Mouse (Mus musculus) spleen, adult 2 months (tissue): ENCODE measurements around the gene Rplp2. TPM values are rescaled to one million over a fixed set of nuclear protein-coding genes. Genes with fewer than 3 reads are reported as not detected.

Experiments
- DNase-seq, 2 experiments: peaks; one replicate each; pipeline versions ENCODE4 v3.0.0 to v3.0.0-alpha.2; 2012 to 2021; ENCODE audit warnings: low spot score in 2 of 2, low read depth in 1 of 2
- H3K27ac ChIP-seq: fragments of 200-500 bp; 2 replicates; pipeline ENCODE4 v1.5.1; 2012; ENCODE audit warnings: low read length, inconsistent platforms; ENCODE audit not compliant: insufficient read depth
- H3K27me3 ChIP-seq: fragments of 200-500 bp; 2 replicates; pipeline ENCODE4 v1.6.1; 2012; ENCODE audit warnings: mild to moderate bottlenecking, moderate library complexity, low read length, inconsistent platforms; ENCODE audit not compliant: control insufficient read depth, insufficient read depth
- H3K36me3 ChIP-seq: fragments of 200-500 bp; 2 replicates; pipeline ENCODE4 v1.6.1; 2012; ENCODE audit warnings: mild to moderate bottlenecking, low read length, inconsistent platforms; ENCODE audit not compliant: control insufficient read depth, insufficient read depth
- H3K4me1 ChIP-seq: fragments of 200-500 bp; 2 replicates; pipeline ENCODE4 v1.6.1; 2011; ENCODE audit warnings: inconsistent platforms; ENCODE audit not compliant: control insufficient read depth, insufficient read depth, insufficient read length
- H3K4me3 ChIP-seq: fragments of 200-500 bp; 2 replicates; pipeline ENCODE4 v1.5.1; 2011; ENCODE audit warnings: mild to moderate bottlenecking, inconsistent platforms; ENCODE audit not compliant: insufficient read depth, insufficient read length; ENCODE audit errors: extremely low read depth
- CTCF ChIP-seq: fragments of 200-500 bp; IDR thresholded peaks from 2 replicates; pipeline ENCODE4 v1.5.1; 2011; ENCODE audit warnings: mild to moderate bottlenecking, inconsistent platforms; ENCODE audit not compliant: insufficient read depth, insufficient read length, insufficient replicate concordance; ENCODE audit errors: extremely low read depth
- POLR2A ChIP-seq: fragments of 200-500 bp; IDR thresholded peaks from 2 replicates; pipeline ENCODE4 v1.6.1; 2011; ENCODE audit warnings: low read depth, low read length, inconsistent platforms
- WGBS: fragments of 180-500 bp; shearing (Covaris S2); methylation state at CpG from one replicate; pipeline ENCODE4 v1.1.7; 2018; 5-methylcytosine and 5-hydroxymethylcytosine counted together
- polyA plus RNA-seq: library from polyadenylated mRNA; depleted of rRNA; stranded (reverse); fragments of >200 nt; gene quantifications from 2 replicates; pipeline ENCODE4 v1.2.3, GENCODE M21; 2012; rRNA removed

Gene Rplp2
- polyA plus RNA-seq, 1 experiment = 645 TPM

DNA sequence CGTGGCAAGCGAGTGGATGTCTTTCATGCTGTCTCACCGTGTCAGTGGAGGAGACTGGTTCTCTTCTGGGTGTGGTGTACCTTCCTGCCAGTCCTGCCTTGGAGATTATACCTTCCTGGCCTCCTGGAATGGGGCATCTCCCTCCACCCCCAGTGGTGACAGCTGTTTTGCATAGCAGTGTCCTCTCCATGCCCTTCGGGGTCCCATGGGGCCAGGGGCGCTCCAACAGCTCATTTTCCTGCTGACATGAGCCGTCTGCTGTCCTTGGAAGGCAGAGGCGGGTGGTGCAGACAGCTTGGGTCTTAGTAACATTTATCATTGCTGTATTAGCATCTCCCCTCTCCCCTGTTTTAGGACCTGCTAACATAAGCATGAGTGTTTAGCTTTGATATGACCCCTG, 40.0 kb downstream of the Rplp2 start:
- Histone ChIP-seq H3K27ac (no peak overlapping the region), H3K36me3 (no peaks in the 10 kb centered on the region), H3K4me3 (no peak overlapping the region), H3K4me1 (peaks cover 5% of the 10 kb centered on the region), H3K27me3 (peaks cover 3% of the 10 kb centered on the region; the same call in 1 of the 2 replicates)
- 65% methylated on average over 7 of the region's 7 CpGs for WGBS
- TF ChIP-seq CTCF (no peak), POLR2A (no peak)
- no peak for DNase-seq

DNA sequence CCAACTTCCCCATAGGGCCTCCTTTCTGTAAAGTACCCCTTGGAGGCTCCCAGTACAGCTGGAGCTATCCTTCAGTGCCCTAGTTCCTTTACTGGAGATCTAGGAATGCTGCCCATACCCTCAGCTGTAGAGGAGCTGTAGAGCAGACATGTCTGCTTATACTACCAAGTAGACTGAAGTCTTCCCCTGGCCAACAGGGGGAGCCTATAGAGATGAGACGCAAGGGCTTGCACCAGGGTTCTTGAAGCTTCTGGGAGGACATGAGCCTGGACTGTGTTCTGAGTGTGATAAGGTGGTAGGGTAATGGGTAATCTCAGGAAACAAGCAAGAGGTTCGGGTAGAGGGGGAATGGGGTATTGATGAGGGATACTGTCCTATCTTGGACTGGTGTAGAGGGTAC, 44.0 kb downstream of the Rplp2 start:
- H3K27ac ChIP-seq = no peak overlapping the region
- H3K4me1 ChIP-seq = no peaks in the 10 kb centered on the region
- TF ChIP-seq CTCF = no peak
- no peak for TF ChIP-seq POLR2A
- 83% methylated on average over 2 of the region's 2 CpGs for WGBS
- H3K27me3 ChIP-seq = no peaks in the 10 kb centered on the region
- DNase-seq = no peak
- H3K36me3 ChIP-seq = peaks cover 2% of the 10 kb centered on the region; the same call in 1 of the 2 replicates
- no peak overlapping the region for H3K4me3 ChIP-seq

DNA sequence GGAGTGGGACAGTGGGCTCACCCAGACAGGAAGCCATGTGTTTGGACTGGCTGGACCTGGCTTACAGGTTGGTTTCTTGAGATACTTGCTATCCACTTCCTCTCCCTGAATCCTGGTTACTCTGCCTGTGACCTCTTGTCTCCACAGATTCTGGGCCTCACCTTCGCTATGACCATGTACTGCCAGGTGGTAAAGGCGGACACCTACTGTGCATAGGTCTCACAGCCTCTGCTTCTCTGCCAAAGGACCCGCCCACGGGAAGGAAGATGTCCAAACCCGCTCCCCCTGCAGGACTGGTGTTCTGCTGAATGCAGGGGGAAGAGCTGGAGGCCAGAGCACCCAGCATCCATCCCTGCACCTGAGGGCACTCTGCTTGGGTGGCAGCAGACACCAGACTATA, 45.6 kb downstream of the Rplp2 start:
- DNase-seq = no peak
- no peak for TF ChIP-seq CTCF
- TF ChIP-seq POLR2A = no peak

DNA sequence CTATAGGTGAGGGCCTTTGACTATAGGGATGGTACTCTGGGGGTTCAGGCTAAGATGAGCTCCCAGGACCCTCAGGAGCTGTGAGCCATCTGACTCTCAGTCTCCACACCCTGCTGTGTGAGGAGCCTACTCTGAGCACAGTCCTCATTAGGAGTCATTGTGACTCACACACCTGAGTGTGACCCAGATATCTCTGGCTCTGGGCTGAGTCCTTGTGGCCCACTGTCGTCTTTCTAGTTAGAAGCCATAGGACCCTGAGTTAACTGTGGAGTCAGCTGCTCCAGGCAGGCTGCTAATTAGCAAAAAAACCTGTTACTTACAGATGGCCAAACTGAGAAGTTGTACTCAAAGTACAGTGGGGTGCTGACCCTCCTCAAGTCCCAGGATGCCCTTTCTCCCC, 46.6 kb downstream of the Rplp2 start:
- Histone ChIP-seq H3K4me3 (no peak overlapping the region), H3K36me3 (peaks cover 2% of the 10 kb centered on the region; the same call in 1 of the 2 replicates), H3K4me1 (no peaks in the 10 kb centered on the region), H3K27ac (no peak overlapping the region), H3K27me3 (no peaks in the 10 kb centered on the region)
- 93% methylated on average over 1 of the region's 1 CpGs for WGBS
- no peak for DNase-seq
- no peak for TF ChIP-seq POLR2A

More for the DNA sequence above, 45.6 kb downstream of the Rplp2 start:
- 86% methylated on average over 5 of the region's 5 CpGs for WGBS
- Histone ChIP-seq H3K36me3 (peaks cover 2% of the 10 kb centered on the region; the same call in 1 of the 2 replicates), H3K27me3 (no peaks in the 10 kb centered on the region), H3K27ac (no peak overlapping the region), H3K4me3 (no peak overlapping the region), H3K4me1 (no peaks in the 10 kb centered on the region)

DNA sequence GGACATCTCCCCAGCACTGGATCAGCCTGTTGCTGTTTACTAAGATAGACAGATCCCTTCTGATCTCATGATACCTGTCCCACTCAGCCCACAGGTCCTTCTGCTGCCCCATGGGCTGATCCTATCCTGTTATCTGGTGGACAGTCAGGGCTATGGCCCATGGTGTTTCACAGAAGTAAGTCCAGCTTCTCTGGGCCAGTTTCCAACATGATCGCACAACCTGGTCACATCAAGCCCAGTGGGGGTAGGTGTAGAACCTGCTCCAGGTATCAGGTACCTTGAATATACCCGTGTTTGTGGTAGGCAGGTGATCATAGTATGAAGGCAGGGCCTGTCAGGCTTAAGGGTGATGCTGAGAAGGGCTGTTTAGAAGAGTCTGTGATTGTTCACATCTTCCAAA, 48.2 kb downstream of the Rplp2 start:
- Histone ChIP-seq H3K27ac (no peak overlapping the region), H3K4me3 (no peak overlapping the region), H3K27me3 (no peaks in the 10 kb centered on the region), H3K36me3 (peaks cover 4% of the 10 kb centered on the region; the same call in 1 of the 2 replicates), H3K4me1 (no peaks in the 10 kb centered on the region)
- TF ChIP-seq CTCF = no peak
- no peak for TF ChIP-seq POLR2A
- no peak for DNase-seq
- 91% methylated on average over 2 of the region's 2 CpGs for WGBS

DNA sequence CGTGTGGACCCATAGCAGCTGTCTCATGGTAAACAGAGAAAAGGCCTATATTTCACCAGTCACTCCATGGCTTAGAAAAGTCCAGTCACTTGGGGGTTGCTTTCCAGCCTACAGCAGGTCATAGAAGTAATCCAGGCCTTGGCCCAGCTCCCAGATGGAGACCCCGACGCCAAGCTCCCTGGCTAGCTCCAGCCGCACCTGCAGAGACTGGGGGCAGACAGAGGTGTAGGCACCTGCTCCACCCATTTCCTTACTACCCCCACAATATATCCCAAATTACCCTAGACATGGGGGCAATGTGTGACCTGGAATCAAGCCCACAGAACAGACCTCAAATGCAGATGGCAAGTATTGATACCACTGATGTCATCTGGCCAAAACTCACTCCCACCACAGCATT, 48.8 kb downstream of the Rplp2 start:
- Histone ChIP-seq H3K27ac (no peak overlapping the region), H3K4me3 (no peak overlapping the region), H3K36me3 (peaks cover 4% of the 10 kb centered on the region; the same call in 1 of the 2 replicates), H3K4me1 (no peaks in the 10 kb centered on the region), H3K27me3 (no peaks in the 10 kb centered on the region)
- no peak for DNase-seq
- 97% methylated on average over 4 of the region's 4 CpGs for WGBS
- TF ChIP-seq POLR2A (no peak), CTCF (no peak)

DNA sequence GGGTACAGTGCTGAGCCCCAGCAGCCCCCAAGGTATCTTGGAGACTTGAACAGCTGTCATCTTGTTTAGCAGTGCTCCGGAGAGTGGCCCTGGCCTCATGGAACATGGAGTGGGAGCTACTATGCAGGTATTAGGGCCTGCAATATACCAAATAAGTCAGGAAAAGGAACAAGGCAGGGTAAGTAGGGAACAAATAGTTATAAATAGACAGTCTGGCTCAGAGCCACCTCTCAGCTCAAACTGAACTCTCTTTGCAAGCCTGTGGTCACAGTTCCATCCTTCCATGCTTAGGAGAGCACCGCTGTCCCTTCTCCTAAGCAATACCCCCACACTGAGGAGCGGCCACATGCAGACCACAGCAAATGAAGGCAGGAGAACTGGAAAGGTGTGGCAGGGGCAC, 50.4 kb downstream of the Rplp2 start:
- Histone ChIP-seq H3K27me3 (no peaks in the 10 kb centered on the region), H3K27ac (no peak overlapping the region), H3K36me3 (peaks cover 4% of the 10 kb centered on the region; the same call in 1 of the 2 replicates), H3K4me1 (no peaks in the 10 kb centered on the region), H3K4me3 (no peak overlapping the region)
- DNase-seq = no peak
- TF ChIP-seq CTCF (no peak), POLR2A (no peak)
- WGBS = 84% methylated on average over 3 of the region's 3 CpGs

Other genes starting within 250 kb of the Rplp2 start
- gene Lmntd2, start 233.3 kb upstream of the Rplp2 start, polyA plus RNA-seq = 6.8 and 7.4 TPM in 2 replicates
- 13.0 and 18.4 TPM in 2 replicates for gene Rassf7, start 231.5 kb upstream of the Rplp2 start, polyA plus RNA-seq
- 29.3 and 31.4 TPM in 2 replicates for gene Phrf1, start 218.6 kb upstream of the Rplp2 start, polyA plus RNA-seq
- gene Irf7, start 180.9 kb upstream of the Rplp2 start, polyA plus RNA-seq = 105 and 160 TPM in 2 replicates
- 0.14 and 0.15 TPM in 2 replicates for gene Cdhr5, start 170.6 kb upstream of the Rplp2 start, polyA plus RNA-seq
- gene Sct, start 168.2 kb upstream of the Rplp2 start, polyA plus RNA-seq = 1.6 and 4.5 TPM in 2 replicates
- gene Drd4, start 155.4 kb upstream of the Rplp2 start, polyA plus RNA-seq = 0.09 and 0.22 TPM in 2 replicates
- 15.3 and 15.9 TPM in 2 replicates for gene Deaf1, start 119.7 kb upstream of the Rplp2 start, polyA plus RNA-seq
- gene Tmem80, start 119.6 kb upstream of the Rplp2 start, polyA plus RNA-seq = 32.4 and 37.0 TPM in 2 replicates
- gene Eps8l2, start 108.5 kb upstream of the Rplp2 start, polyA plus RNA-seq = 2.5 TPM in 2 replicates
- 155 and 184 TPM in 2 replicates for gene Taldo1, start 55.2 kb upstream of the Rplp2 start, polyA plus RNA-seq
- 56.7 and 72.5 TPM in 2 replicates for gene Gatd1, start 33.2 kb upstream of the Rplp2 start, polyA plus RNA-seq
- gene Cend1, start 17.9 kb upstream of the Rplp2 start, polyA plus RNA-seq = 0.08 and 0.11 TPM in 2 replicates
- gene Slc25a22, start 9.5 kb upstream of the Rplp2 start, polyA plus RNA-seq = 66.2 and 89.4 TPM in 2 replicates
- gene Pidd1, start 3.3 kb upstream of the Rplp2 start, polyA plus RNA-seq = 20.4 and 31.0 TPM in 2 replicates
- gene Pnpla2, start 7.8 kb downstream of the Rplp2 start, polyA plus RNA-seq = 87.3 and 106 TPM in 2 replicates
- gene Cracr2b, start 13.7 kb downstream of the Rplp2 start, polyA plus RNA-seq = 14.4 and 17.7 TPM in 2 replicates
- 89.5 and 114 TPM in 2 replicates for gene Cd151, start 20.0 kb downstream of the Rplp2 start, polyA plus RNA-seq
- gene Polr2l, start 27.8 kb downstream of the Rplp2 start, polyA plus RNA-seq = 20.5 and 23.5 TPM in 2 replicates
- gene Tspan4, start 27.9 kb downstream of the Rplp2 start, polyA plus RNA-seq = 97.6 and 109 TPM in 2 replicates
- gene Chid1, start 92.5 kb downstream of the Rplp2 start, polyA plus RNA-seq = 13.8 and 14.6 TPM in 2 replicates
- gene Ap2a2, start 114.8 kb downstream of the Rplp2 start, polyA plus RNA-seq = 26.3 and 28.9 TPM in 2 replicates
- gene Muc6, start 207.9 kb downstream of the Rplp2 start, polyA plus RNA-seq = 0.06 and 0.08 TPM in 2 replicates
- gene Muc2, start 243.0 kb downstream of the Rplp2 start, polyA plus RNA-seq = 0.36 and 1.0 TPM in 2 replicates